Mouse (Mus musculus) forebrain, embryonic 16.5 days (tissue): ENCODE results near the gene 4930578C19Rik. TPM values are rescaled to one million over a fixed set of nuclear protein-coding genes. Genes with fewer than 3 reads are reported as not detected.

ENCODE experiments used
- ATAC-seq: fragments of 200-750 bp; cut with Nextera tagmentation; 2 replicates; pipeline ENCODE4 v1.8.0; 2017; ENCODE audit warnings: mild to moderate bottlenecking, moderate library complexity
- H3K27ac ChIP-seq: fragments of 300-500 bp; sonication (generic); 2 replicates; pipeline ENCODE4 v1.5.1; 2014; ENCODE audit warnings: low read length, control low read depth
- H3K27me3 ChIP-seq: fragments of 300-500 bp; sonication (generic); replicated peaks from 2 replicates; pipeline ENCODE4 v1.6.1; 2014; ENCODE audit warnings: low read length; ENCODE audit not compliant: control insufficient read depth, insufficient read depth
- H3K36me3 ChIP-seq: fragments of 300-500 bp; sonication (generic); 2 replicates; pipeline ENCODE4 v1.6.1; 2014; ENCODE audit not compliant: control insufficient read depth, insufficient read depth
- H3K4me1 ChIP-seq: fragments of 300-500 bp; sonication (generic); replicated peaks from 2 replicates; pipeline ENCODE4 v1.6.1; 2014; ENCODE audit warnings: low read length; ENCODE audit not compliant: control insufficient read depth, insufficient read depth
- H3K4me2 ChIP-seq: fragments of 300-500 bp; sonication (generic); 2 replicates; pipeline ENCODE4 v1.6.1; 2014; ENCODE audit warnings: mild to moderate bottlenecking, low read length, control low read depth
- H3K4me3 ChIP-seq: fragments of 300-500 bp; sonication (generic); replicated peaks from 2 replicates; pipeline ENCODE4 v1.5.1; 2014; ENCODE audit warnings: mild to moderate bottlenecking, low read length, control low read depth
- H3K9ac ChIP-seq: fragments of 300-500 bp; sonication (generic); replicated peaks from 2 replicates; pipeline ENCODE4 v1.6.1; 2014; ENCODE audit warnings: low read depth, low read length, control low read depth
- H3K9me3 ChIP-seq: fragments of 300-500 bp; sonication (generic); 2 replicates; pipeline ENCODE4 v1.6.1; 2016; ENCODE audit warnings: low read length; ENCODE audit not compliant: control insufficient read depth
- WGBS: fragments of 180-500 bp; shearing (Covaris S2); extraction: QIAGEN DNeasy Blood & Tissue Kit; methylation state at CpG from one replicate; pipeline ENCODE4 v1.1.7; 2014; 5-methylcytosine and 5-hydroxymethylcytosine counted together
- polyA plus RNA-seq: library from polyadenylated mRNA; unstranded; fragments of >200 nt; fragmentation: Nextera tagmentation; extraction: Ambion mirVana; gene quantifications from 2 replicates; pipeline ENCODE4 v1.2.1, GENCODE M21; 2015

4930578C19Rik gene
- polyA plus RNA-seq, result 0.60 and 0.70 TPM in 2 replicates

DNA sequence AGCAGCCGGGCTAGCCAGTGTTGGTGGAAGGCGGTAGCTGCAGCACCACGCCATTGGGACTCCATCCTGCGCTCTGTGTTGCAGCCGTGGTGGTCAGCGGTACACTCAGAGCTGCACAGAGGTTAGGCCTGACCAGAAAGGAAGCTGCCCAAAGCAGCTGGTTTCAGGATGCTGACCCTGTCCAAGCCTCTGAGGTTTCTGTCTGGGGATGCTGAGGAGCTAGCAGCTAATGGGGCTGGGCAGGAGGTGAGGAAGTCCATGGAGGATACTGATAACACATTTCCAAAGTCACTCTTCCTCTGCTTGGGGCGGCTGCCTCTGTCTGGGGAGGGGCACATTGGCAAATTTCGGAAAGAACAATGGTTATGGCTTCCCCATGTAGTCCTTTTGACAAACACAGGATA is at the start of gene 4930578C19Rik:
4930578C19Rik (minus strand) TSS at position 200 of the 404 bp plus-strand sequence.
- Histone ChIP-seq H3K27ac (no peak within 1 kb of the TSS), H3K4me2 (no peak within 1 kb of the TSS), H3K4me3 (no peak within 1 kb of the TSS), H3K36me3 (no peaks in the 10 kb centered on the region), H3K27me3 (no peaks in the 10 kb centered on the region), H3K9me3 (no peaks in the 10 kb centered on the region), H3K4me1 (no peaks in the 10 kb centered on the region), H3K9ac (no peak within 1 kb of the TSS)
- ATAC-seq, result no peak
- 82% methylated on average over 7 of the region's 8 CpGs for WGBS

GRCm38 (mm10) chrX:18467690-18468089 is 6.5 kb upstream of the 4930578C19Rik start:
- Histone ChIP-seq H3K36me3 (no peaks in the 10 kb centered on the region), H3K4me1 (no peaks in the 10 kb centered on the region), H3K4me2 (no peak overlapping the region), H3K4me3 (no peak overlapping the region), H3K9me3 (no peaks in the 10 kb centered on the region), H3K9ac (no peak overlapping the region), H3K27me3 (no peaks in the 10 kb centered on the region), H3K27ac (no peak overlapping the region)
- no peak for ATAC-seq
- 73% methylated on average over 1 of the region's 1 CpGs for WGBS

GRCm38 (mm10) chrX:18462879-18463278 is 1.7 kb upstream of the 4930578C19Rik start:
- no peak for ATAC-seq
- Histone ChIP-seq H3K4me1 (no peaks in the 10 kb centered on the region), H3K9me3 (no peaks in the 10 kb centered on the region), H3K9ac (no peak overlapping the region), H3K27ac (no peak overlapping the region), H3K4me2 (no peak overlapping the region), H3K27me3 (no peaks in the 10 kb centered on the region), H3K4me3 (no peak overlapping the region), H3K36me3 (no peaks in the 10 kb centered on the region)
- WGBS, result 93% methylated on average over 1 of the region's 1 CpGs

DNA sequence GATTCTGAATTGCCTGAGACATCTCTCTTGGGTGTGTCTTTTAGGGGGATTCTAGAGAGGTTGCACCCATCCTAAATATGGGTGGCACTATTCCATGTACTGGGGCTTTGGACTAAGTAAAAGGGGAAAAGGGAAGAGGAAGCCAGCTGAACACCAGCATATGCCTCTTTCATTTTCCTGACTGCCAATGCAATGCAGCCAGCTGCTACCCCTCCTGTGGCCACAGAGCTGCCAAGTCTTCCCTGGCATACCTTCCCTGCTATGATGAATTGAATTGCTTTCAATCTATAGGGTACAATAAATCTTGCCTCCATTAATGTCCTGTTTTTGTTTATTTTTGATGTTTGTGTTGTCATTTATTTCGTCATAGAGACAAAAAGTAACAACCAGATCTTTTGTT is 9.6 kb downstream of the 4930578C19Rik start:
- 41% methylated on average over 1 of the region's 1 CpGs for WGBS
- Histone ChIP-seq H3K27me3 (no peaks in the 10 kb centered on the region), H3K36me3 (no peaks in the 10 kb centered on the region), H3K4me2 (no peak overlapping the region), H3K9me3 (no peaks in the 10 kb centered on the region), H3K4me1 (no peaks in the 10 kb centered on the region), H3K27ac (no peak overlapping the region), H3K4me3 (no peak overlapping the region), H3K9ac (no peak overlapping the region)
- peak; percentile 87 for ATAC-seq

DNA sequence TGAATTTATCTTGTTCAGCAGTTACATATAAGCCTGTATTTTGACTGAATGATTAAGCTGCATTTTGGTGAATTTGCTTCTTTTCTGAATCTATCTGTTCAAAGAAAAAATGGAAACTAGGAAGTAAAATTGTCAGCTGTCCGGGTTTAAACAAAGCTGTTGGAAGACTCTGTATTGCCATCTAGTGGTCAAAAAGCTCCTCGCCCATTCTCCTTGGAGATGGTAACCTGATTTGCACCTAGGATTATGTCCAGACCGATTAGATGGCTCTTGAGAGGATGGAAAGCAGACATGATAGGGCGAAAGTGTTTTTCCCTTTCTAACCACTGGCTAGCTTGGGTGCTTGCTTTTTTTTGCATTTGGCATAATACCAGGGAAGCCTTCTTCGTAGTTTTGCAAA is 19.1 kb downstream of the 4930578C19Rik start:
- Histone ChIP-seq H3K4me2 (no peak overlapping the region), H3K9ac (no peak overlapping the region), H3K4me1 (no peaks in the 10 kb centered on the region), H3K36me3 (no peaks in the 10 kb centered on the region), H3K27ac (no peak overlapping the region), H3K27me3 (no peaks in the 10 kb centered on the region), H3K4me3 (no peak overlapping the region), H3K9me3 (no peaks in the 10 kb centered on the region)
- ATAC-seq, result 0 out of 2 replicates have a peak, but pooled peaks have one; percentile 67
- 33% methylated on average over 5 of the region's 5 CpGs for WGBS

GRCm38 (mm10) chrX:18425451-18425850 is 35.7 kb downstream of the 4930578C19Rik start:
- WGBS, result 91% methylated on average over 3 of the region's 3 CpGs
- H3K36me3 ChIP-seq, result no peaks in the 10 kb centered on the region
- no peak for ATAC-seq

DNA sequence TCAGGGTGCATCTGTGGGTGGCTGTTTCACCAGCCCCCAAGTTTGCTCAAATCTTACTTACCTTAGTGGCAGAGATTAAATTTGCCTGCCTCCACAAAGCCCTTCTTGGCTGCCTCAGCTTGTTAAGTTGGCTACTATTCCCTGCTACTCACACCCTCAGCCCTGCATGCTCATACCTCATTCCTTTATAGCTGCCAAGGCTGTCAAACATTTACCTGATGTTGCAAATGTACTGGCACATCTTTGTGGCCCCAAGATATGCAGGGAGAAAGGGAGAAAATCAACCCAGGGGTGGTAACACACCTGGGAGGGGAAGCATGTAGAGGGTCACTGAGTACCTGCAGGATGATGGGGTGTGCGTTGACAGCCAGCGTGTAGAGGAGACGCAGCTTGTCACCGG is 38.0 kb downstream of the 4930578C19Rik start:
- Histone ChIP-seq H3K36me3 (no peaks in the 10 kb centered on the region), H3K4me3 (no peak overlapping the region), H3K4me1 (no peaks in the 10 kb centered on the region), H3K27me3 (no peaks in the 10 kb centered on the region), H3K9me3 (no peaks in the 10 kb centered on the region), H3K4me2 (no peak overlapping the region), H3K9ac (no peak overlapping the region), H3K27ac (no peak overlapping the region)
- no peak for ATAC-seq
- 95% methylated on average over 4 of the region's 4 CpGs for WGBS

More at GRCm38 (mm10) chrX:18425451-18425850, 35.7 kb downstream of the 4930578C19Rik start:
- H3K27me3 ChIP-seq, result no peaks in the 10 kb centered on the region
- H3K9ac ChIP-seq, result no peak overlapping the region
- no peak overlapping the region for H3K27ac ChIP-seq
- H3K4me1 ChIP-seq, result no peaks in the 10 kb centered on the region
- no peak overlapping the region for H3K4me3 ChIP-seq
- no peaks in the 10 kb centered on the region for H3K9me3 ChIP-seq
- no peak overlapping the region for H3K4me2 ChIP-seq

DNA sequence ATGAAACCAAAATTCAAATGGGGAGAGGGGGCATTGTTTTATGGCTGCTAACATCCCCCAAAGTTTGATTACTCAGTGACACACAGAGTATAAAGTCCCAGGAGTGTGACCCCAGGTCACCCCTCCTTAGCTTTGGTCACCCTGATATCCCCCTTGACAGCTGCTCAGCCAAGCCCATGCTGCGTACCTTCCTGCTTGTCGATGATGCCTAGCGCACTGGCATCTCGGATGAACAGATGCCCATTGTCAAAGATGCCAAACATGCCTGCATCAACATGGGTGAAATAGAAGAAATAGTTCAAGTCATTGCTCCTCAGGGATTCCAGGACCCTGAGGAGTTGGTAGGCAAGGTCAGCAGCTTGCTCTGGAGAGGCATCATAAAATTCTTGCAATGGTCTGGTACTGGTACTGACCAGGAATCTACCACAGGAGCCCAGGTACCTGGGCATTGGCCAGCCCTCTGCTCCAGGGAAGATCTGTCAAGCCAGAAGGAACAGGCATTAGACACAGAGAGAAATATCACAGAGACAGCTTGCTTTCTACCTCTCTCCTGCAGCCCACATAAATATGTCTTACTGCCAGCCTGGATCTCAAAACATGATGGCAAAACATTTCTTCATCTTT is 40.9 kb downstream of the 4930578C19Rik start:
- 95% methylated on average over 4 of the region's 4 CpGs for WGBS
- Histone ChIP-seq H3K36me3 (no peaks in the 10 kb centered on the region), H3K4me1 (no peaks in the 10 kb centered on the region), H3K27me3 (no peaks in the 10 kb centered on the region), H3K4me3 (no peak overlapping the region), H3K27ac (no peak overlapping the region), H3K9ac (no peak overlapping the region), H3K4me2 (no peak overlapping the region), H3K9me3 (no peaks in the 10 kb centered on the region)
- ATAC-seq, result no peak

DNA sequence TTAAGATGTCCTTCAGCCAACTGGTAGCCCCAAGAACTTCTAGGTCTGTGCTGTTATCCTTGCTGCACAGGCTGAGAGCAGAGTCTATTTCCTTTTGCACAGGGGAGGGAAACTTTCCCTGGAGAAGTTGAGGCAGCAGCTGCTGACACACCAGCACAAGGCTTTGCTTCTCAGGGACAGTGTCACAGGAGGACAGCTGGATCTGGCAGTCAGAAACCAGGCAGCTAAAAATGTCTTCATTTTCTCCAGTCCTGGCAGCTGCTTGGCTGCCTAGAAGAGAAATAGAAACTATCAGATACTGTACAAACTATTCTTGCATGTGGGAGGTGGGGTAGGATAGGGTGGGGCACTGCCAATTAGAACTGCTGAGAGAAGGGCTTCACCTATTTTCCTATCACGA is 42.2 kb downstream of the 4930578C19Rik start:
- H3K27ac ChIP-seq, result no peak overlapping the region
- H3K4me2 ChIP-seq, result no peak overlapping the region
- no peak for ATAC-seq
- no peak overlapping the region for H3K9ac ChIP-seq
- WGBS, result 43% methylated on average over 1 of the region's 1 CpGs
- no peak overlapping the region for H3K4me3 ChIP-seq
- H3K27me3 ChIP-seq, result no peaks in the 10 kb centered on the region
- no peaks in the 10 kb centered on the region for H3K4me1 ChIP-seq
- H3K36me3 ChIP-seq, result no peaks in the 10 kb centered on the region
- no peaks in the 10 kb centered on the region for H3K9me3 ChIP-seq

DNA sequence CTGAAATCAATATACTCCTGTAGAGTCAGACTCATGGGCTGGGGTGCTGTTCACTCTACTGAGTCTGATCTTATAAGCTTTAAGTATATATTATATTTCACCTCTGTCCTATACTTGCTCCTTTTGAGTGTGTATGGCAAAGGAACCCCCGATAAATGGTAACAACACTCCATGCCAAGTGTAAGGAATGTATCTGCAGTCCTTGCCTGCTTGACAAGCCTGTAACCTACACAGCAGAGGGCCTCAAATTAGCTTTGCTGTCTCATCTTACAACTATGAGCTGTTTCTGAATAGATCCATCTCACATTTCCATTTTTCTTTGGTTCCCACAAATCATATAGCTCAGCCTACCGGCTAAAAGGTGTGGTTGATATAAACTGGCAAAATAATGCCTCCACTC is 46.6 kb downstream of the 4930578C19Rik start:
- Histone ChIP-seq H3K4me3 (no peak overlapping the region), H3K9ac (no peak overlapping the region), H3K36me3 (no peaks in the 10 kb centered on the region), H3K9me3 (no peaks in the 10 kb centered on the region), H3K4me1 (no peaks in the 10 kb centered on the region), H3K27ac (no peak overlapping the region), H3K4me2 (no peak overlapping the region), H3K27me3 (no peaks in the 10 kb centered on the region)
- 88% methylated on average over 2 of the region's 2 CpGs for WGBS
- no peak for ATAC-seq
